Mouse (Mus musculus) T-cell, adult 2 months (primary cell): Measurements from ENCODE around the gene Fut8.

Experiments
- DNase-seq: peaks from one replicate; pipeline ENCODE4 v3.0.0; 2022; ENCODE audit warnings: low spot score

Gene Fut8

GRCm38 (mm10) chr12:77305502-77305901 is 67.6 kb downstream of the Fut8 start:
- no peak for DNase-seq

GRCm38 (mm10) chr12:77306759-77307314 is 68.9 kb downstream of the Fut8 start:
- DNase-seq: no peak

- DNase-seq: no peak
Observed at GRCm38 (mm10) chr12:77309507-77309906, 71.6 kb downstream of the Fut8 start.

GRCm38 (mm10) chr12:77313502-77313901 is 75.6 kb downstream of the Fut8 start:
- no peak for DNase-seq

GRCm38 (mm10) chr12:77324142-77324541 is 86.2 kb downstream of the Fut8 start:
- DNase-seq: no peak

GRCm38 (mm10) chr12:77346521-77346920 is 108.6 kb downstream of the Fut8 start:
- no peak for DNase-seq

- DNase-seq: no peak
Observed at GRCm38 (mm10) chr12:77349543-77349942, 111.6 kb downstream of the Fut8 start.

GRCm38 (mm10) chr12:77415720-77416119 is 177.8 kb downstream of the Fut8 start:
- no peak for DNase-seq

GRCm38 (mm10) chr12:77421667-77422393 is 183.9 kb downstream of the Fut8 start:
- DNase-seq: no peak

GRCm38 (mm10) chr12:77426093-77426492 is 188.2 kb downstream of the Fut8 start:
- no peak for DNase-seq

GRCm38 (mm10) chr12:77428165-77428564 is 190.2 kb downstream of the Fut8 start:
- no peak for DNase-seq

GRCm38 (mm10) chr12:77429381-77429780 is 191.5 kb downstream of the Fut8 start:
- DNase-seq: no peak

- DNase-seq: no peak
Observed at GRCm38 (mm10) chr12:77436733-77437132, 198.8 kb downstream of the Fut8 start.

GRCm38 (mm10) chr12:77450816-77451215 is 212.9 kb downstream of the Fut8 start:
- DNase-seq: no peak

- no peak for DNase-seq
Observed at GRCm38 (mm10) chr12:77466178-77466577, 228.3 kb downstream of the Fut8 start.

- DNase-seq: no peak
Observed at GRCm38 (mm10) chr12:77479931-77480330, 242.0 kb downstream of the Fut8 start.

GRCm38 (mm10) chr12:77481153-77481552 is 243.2 kb downstream of the Fut8 start:
- DNase-seq: no peak

GRCm38 (mm10) chr12:77481799-77482198 is 243.9 kb downstream of the Fut8 start:
- DNase-seq: no peak

- DNase-seq: no peak
Observed at GRCm38 (mm10) chr12:77483180-77483855, 245.4 kb downstream of the Fut8 start.

- no peak for DNase-seq
Observed at GRCm38 (mm10) chr12:77484761-77485160, 246.8 kb downstream of the Fut8 start.

- DNase-seq: no peak
Observed at GRCm38 (mm10) chr12:77491478-77491877, 253.6 kb downstream of the Fut8 start.

GRCm38 (mm10) chr12:77495781-77496180 is 257.9 kb downstream of the Fut8 start:
- DNase-seq: no peak

- no peak for DNase-seq
Observed at GRCm38 (mm10) chr12:77498153-77498552, 260.2 kb downstream of the Fut8 start.
